Mouse (Mus musculus): ENCODE results near the gene Il17rc.

Gene Il17rc

DNA sequence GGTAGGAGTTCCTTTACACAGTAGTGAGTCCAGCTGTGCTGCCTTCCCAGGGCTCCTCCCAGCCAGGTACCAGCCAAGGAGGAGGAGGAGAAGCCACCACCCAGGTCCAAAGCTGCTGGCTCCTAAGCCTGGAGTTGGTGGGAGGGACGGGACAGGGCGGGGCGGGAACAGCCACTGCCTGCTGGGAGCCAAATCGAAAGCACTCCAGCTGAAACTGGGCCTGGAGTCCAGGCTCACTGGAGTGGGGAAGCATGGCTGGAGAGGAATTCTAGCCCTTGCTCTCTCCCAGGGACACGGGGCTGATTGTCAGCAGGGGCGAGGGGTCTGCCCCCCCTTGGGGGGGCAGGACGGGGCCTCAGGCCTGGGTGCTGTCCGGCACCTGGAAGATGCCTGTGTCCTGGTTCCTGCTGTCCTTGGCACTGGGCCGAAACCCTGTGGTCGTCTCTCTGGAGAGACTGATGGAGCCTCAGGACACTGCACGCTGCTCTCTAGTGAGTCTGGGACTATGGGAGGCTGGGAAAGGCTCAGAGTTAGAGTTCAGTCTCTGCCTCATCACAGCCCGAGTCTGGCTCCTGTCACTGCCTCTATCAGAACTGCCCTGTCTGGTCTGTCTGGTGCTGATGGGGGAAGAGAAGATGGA is at the start of gene Il17rc:
Gene Il17rc, plus strand, starts transcription at position 131 of the 640 bp plus-strand sequence.
- ChIA-PET CTCF (interaction anchor here (0.6 to 3.3 kb wide), 17 partner anchors 8 to 552 kb away, joined by 3 to 14 read pairs (median 3); partner anchors contain the start of genes Creld1 (in 1 of the 4) and Jagn1 (in 1 of the 4)), POLR2A (interaction anchor here (0.5 to 5.2 kb wide), 30 partner anchors 10 to 1280 kb away, joined by 3 to 49 read pairs (median 4); partner anchors contain the start of genes Creld1 (in 2 of the 4), Prrt3 (in 2 of the 4), Brpf1 (in 1 of the 4) and Camk1 (in 1 of the 4))

DNA sequence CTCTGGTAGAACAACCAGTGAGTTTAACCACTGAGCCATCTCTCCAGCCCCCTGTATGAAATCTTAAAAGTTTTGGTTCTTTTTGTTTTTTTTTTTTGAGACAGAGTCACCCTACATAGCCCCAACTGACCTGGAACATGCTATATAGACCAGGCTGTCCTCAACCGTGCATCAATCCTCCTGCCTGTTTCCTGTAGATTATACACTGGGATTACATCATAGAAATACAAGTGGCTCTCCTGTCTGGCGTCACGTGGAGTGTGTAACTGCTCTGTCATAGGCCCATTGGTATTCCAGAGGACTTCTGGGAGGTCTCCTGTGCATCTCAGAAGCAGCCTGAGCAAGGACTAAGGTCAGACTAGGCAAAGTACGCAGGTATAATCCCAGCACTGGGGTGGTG is 48.2 kb upstream of the Il17rc start:
- ChIA-PET CTCF (interaction anchor here in 2 of 4 experiments (0.6 to 1.2 kb wide), 4 partner anchors 18 to 238 kb away, joined by 3 to 4 read pairs (median 4); partner anchors contain the start of gene Ttll3 (in 1 of the 2)), POLR2A (interaction anchor here in 2 of 4 experiments (0.7 to 1.6 kb wide), 5 partner anchors 13 to 34 kb away, joined by 3 to 4 read pairs (median 3); partner anchors contain the start of gene Ttll3 (in 1 of the 2))

DNA sequence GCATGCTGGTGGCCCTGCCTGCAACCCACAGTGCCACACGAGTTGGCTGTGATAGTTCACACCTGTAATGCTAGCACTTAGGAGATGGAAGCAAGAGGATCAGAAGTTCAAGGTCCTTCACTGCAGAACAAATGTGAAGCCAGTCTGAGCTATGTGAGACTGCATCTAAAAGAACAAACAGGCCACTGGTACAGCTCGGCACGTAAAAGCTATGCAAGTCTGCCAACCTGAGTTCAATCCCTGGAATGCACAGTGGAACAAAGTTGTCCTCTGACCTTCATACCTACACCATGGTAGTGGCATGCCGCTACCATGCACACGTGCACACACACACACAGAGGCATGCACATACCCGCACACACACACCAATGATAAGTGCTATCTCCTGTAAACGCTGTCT is 47.0 kb upstream of the Il17rc start:
- ChIA-PET POLR2A (interaction anchor here in 2 of 4 experiments (0.9 to 1.6 kb wide), 7 partner anchors 14 to 57 kb away, joined by 3 to 4 read pairs (median 3); partner anchors contain the start of genes Jagn1 (in 1 of the 2) and Ttll3 (in 1 of the 2)), CTCF (interaction anchor here in 3 of 4 experiments (0.5 to 1.4 kb wide), 15 partner anchors 9 to 386 kb away, joined by 3 to 12 read pairs (median 4); partner anchors contain the start of genes Cidec (in 1 of the 3), Prrt3 (in 1 of the 3) and Ttll3 (in 1 of the 3))

DNA sequence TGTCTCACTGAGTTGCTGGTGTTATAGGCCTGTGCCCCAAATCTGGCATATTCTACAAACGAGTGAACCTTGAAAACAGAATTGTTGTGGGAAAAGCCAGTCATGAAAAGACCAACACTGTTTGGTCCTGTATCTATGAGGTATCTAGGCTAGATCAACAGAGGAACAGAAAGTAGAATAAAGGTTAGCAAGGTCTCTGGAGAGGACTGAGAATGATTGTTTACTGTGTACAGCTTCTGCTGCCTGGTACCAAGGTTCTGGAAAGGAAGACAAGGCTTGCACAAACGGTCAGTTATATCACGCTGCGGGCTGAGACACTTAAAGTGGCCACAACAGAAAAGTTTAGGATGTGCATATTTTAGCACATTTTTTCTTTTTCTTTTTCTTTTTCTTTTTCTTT is 44.5 kb upstream of the Il17rc start:
- POLR2A ChIA-PET = interaction anchor here in 3 of 4 experiments (0.5 to 2.3 kb wide), 11 partner anchors 8 to 388 kb away, joined by 3 to 8 read pairs (median 5); partner anchors contain the start of genes Rpusd3 (in 1 of the 3) and Ttll3 (in 1 of the 3)

DNA sequence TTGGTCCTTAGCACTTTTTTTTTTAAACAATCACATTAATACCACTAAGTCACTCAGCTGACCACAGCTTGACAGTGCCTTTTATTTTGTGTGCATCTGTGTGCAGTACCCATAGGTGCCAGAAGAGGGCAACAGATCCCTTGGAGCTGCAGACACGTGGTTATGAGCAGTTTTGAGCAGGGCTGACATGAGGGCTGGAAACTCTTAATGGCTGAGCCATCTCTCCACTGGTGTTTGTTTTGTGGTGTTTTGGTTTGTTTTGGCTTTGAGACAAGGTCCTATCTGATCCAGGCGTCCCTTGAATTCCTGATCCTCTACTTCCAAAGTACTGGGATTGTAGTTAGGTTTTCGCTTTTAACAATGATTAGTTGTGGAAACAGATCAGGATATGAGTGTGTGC is 43.8 kb upstream of the Il17rc start:
- ChIA-PET POLR2A (interaction anchor here in 3 of 4 experiments (0.5 to 2.3 kb wide), 16 partner anchors 8 to 389 kb away, joined by 3 to 8 read pairs (median 4); partner anchors contain the start of genes Rpusd3 (in 2 of the 3) and Ttll3 (in 1 of the 3)), CTCF (interaction anchor here (0.5 to 1.6 kb wide), 34 partner anchors 8 to 727 kb away, joined by 3 to 12 read pairs (median 4); partner anchors contain the start of genes Rpusd3 (in 3 of the 4), Jagn1 (in 2 of the 4), Cidec (in 1 of the 4) and Il17rc (in 1 of the 4))

More for the DNA sequence above, 44.5 kb upstream of the Il17rc start:
- CTCF ChIA-PET = interaction anchor here (0.5 to 1.6 kb wide), 28 partner anchors 8 to 294 kb away, joined by 3 to 12 read pairs (median 4); partner anchors contain the start of genes Rpusd3 (in 3 of the 4), Cidec (in 1 of the 4), Il17rc (in 1 of the 4) and Tatdn2 (in 1 of the 4)

DNA sequence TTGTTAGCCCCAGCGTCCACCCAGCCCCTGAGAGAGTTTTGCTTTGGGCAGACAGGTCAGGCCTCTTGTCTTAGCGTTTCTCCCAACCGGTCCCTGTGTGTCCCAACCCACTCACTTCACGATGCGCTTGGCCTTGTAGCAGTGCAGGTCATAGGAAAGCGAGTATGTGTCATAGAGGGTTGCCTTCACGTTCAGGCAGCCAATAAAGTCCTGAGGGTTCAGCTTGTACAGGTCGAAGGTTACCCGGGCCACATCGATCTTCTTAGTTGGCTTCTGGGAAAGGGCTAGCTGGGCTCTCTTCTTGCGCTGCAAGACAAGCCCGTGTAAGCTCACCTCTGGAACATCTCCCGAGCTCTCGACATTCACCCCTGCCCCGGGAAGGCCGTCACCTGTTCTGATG is 43.2 kb upstream of the Il17rc start:
- ChIA-PET POLR2A (interaction anchor here in 3 of 4 experiments (0.5 to 2.3 kb wide), 15 partner anchors 9 to 768 kb away, joined by 3 to 8 read pairs (median 4); partner anchors contain the start of gene Rpusd3 (in 2 of the 3)), CTCF (interaction anchor here (0.5 to 1.6 kb wide), 24 partner anchors 8 to 728 kb away, joined by 3 to 12 read pairs (median 4); partner anchors contain the start of genes Rpusd3 (in 3 of the 4), Jagn1 (in 2 of the 4), Cidec (in 1 of the 4) and Il17rc (in 1 of the 4))

DNA sequence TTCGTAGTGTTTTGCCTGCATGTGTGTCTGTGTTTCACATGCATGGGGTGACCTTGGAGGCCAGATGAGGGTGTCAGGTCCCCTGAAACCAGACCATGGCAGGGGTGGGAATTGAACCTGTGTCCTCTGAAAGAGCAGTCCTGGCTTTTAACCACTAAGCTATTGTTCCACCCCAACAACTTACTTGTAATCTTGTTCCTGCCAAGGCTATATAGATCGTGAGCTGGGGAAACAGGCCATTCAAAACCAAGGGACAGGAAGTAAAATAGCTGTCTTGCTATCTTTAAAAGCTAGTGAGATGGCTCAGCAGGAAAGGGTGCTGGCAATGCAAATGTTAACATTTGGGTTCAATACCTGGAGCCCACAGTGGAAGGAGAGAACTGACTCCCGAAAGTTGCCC is 41.3 kb upstream of the Il17rc start:
- ChIA-PET CTCF (interaction anchor here in 2 of 4 experiments (0.5 to 1.1 kb wide), 2 partner anchors 11 to 267 kb away, joined by 4 read pairs; partner anchors contain the start of gene Tatdn2 (in 1 of the 2)), POLR2A (interaction anchor here in 2 of 4 experiments (0.7 to 1.4 kb wide), 3 partner anchors 11 to 124 kb away, joined by 3 to 7 read pairs (median 3); partner anchors contain the start of genes Brpf1 (in 1 of the 2) and Rpusd3 (in 1 of the 2))

DNA sequence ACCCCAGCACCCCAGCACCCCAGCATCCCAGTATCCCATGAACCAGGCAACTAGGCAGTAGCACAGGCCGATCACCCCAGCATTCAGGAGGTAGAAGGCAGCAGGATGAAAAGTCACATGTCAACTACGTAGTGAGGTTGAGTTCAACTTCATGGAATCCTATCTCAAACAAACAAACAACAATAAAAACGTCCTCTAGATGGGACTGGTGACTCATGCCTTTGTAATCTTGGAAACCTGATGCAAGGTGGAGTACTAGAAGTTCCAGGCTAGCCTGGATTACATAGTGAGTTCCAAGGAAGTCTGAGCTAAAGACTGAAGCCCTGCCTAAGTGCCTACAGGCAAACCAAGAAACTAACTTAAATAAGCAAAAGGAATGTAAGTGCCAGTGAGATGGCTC is 40.4 kb upstream of the Il17rc start:
- POLR2A ChIA-PET = interaction anchor here in 3 of 4 experiments (0.6 to 2.0 kb wide), 11 partner anchors 10 to 354 kb away, joined by 3 to 10 read pairs (median 3); partner anchors contain the start of genes Jagn1 (in 1 of the 3), Prrt3 (in 1 of the 3) and Rpusd3 (in 1 of the 3)
- CTCF ChIA-PET = interaction anchor here in 2 of 4 experiments (0.7 to 1.7 kb wide), 4 partner anchors 10 to 69 kb away, joined by 3 to 4 read pairs (median 4); no protein-coding TSS in a partner anchor

DNA sequence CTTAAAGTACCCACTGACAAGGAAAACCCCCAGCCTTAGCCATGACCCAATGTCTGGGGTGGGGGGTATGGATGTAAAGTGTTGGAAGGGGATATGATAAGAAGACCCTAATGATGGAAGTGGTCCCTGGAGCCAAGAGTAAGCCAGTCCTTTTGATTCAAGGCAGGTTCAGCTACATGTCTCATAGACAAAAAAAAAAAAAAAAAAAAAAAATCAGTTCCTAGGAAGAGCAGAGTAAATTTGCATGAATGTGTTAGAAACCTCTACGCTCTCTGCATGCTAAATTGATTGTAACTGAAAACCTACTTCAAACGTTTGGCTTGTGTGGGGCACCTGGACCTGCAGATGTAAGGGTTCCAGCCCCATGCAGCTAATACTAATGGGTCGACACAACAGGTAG is 39.4 kb upstream of the Il17rc start:
- ChIA-PET CTCF (interaction anchor here in 1 of 4 experiments (1.7 kb wide), 1 partner anchor 9 kb away, joined by 4 read pairs; no protein-coding TSS in a partner anchor), POLR2A (interaction anchor here (0.6 to 2.7 kb wide), 12 partner anchors 11 to 180 kb away, joined by 3 to 10 read pairs (median 4); partner anchors contain the start of genes Jagn1 (in 1 of the 4), Prrt3 (in 1 of the 4) and Rpusd3 (in 1 of the 4))

DNA sequence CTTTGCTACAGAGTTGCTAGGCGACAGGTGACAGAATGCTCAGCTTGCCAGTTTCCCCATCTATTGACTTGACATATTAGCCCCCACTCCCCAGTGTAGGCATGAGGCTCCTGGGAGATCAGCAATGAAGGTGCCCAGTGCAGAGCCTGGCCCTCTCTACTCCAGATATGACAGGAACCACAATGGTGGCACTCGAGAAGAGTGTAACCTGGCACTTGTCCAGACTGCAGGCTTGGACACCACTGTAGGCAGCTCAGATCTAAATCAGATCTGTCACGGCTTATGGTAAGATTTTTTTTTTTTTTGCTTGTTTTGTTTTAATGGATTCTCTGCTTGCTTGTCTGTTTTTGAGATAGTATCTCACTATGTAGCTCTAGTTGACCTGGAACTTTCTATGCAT is 37.6 kb upstream of the Il17rc start:
- ChIA-PET CTCF (interaction anchor here in 3 of 4 experiments (0.6 to 1.3 kb wide), 5 partner anchors 33 to 643 kb away, joined by 3 to 4 read pairs (median 3); no protein-coding TSS in a partner anchor), POLR2A (interaction anchor here in 2 of 4 experiments (0.7 to 2.8 kb wide), 9 partner anchors 8 to 69 kb away, joined by 3 to 9 read pairs (median 5); partner anchors contain the start of genes Jagn1 (in 2 of the 2), Rpusd3 (in 2 of the 2) and Prrt3 (in 1 of the 2))

DNA sequence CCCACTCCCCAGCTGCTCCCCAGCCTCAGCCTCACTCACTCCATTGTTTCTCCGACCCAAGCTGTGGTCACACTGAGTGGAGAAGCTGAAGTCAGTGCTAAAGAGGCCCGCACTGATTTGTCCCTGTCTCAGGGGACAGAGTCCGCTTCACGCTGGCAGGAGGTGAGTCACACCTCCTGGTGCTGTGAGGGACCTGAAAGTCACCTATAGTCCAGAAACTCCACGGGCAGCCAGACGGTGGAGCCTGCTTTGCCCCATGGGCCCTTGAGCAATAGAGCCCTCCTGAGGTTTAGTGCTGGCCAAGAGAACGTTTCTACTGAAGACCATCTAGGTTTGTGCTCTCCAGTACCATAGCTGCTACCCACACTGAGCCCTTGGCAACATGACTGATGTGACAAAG is 36.5 kb upstream of the Il17rc start:
- CTCF ChIA-PET = interaction anchor here in 2 of 4 experiments (0.8 to 2.0 kb wide), 2 partner anchors 11 to 28 kb away, joined by 3 to 6 read pairs; no protein-coding TSS in a partner anchor
- POLR2A ChIA-PET = interaction anchor here in 3 of 4 experiments (0.6 to 2.8 kb wide), 6 partner anchors 7 to 266 kb away, joined by 3 to 9 read pairs (median 3); partner anchors contain the start of gene Jagn1 (in 2 of the 3)

DNA sequence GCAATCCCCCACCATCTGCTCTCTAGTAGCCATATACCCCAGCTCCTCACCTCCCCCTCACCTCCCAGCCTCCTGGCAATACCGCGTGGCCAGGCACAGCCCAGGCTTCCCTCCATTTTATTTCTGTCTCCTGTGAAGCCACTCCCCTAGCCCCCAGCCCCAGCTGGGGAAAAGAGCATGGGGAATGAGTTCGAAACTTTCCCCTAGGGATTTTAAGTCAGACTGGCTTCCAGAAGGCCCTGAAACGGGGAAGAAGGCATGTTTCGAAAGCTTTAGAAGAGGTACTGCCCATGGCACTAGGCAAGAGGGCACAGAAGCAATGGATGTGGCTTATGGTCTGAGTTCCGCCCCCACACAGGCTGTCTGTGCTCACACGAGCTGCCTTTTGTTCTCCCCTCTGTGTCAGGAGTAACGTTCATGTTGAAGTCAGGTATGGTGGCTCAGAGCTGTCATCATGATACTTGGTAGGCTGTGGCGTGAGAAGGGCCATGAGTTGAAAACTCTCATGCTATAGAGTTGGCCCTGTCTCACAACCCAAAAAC is 35.5 kb upstream of the Il17rc start, which contains the start of gene Cidec:
Gene Cidec, minus strand, starts transcription at position 97 of the 542 bp plus-strand sequence.
- POLR2A ChIA-PET = interaction anchor here in 3 of 4 experiments (0.6 to 2.8 kb wide), 5 partner anchors 8 to 366 kb away, joined by 3 to 9 read pairs (median 6); partner anchors contain the start of gene Jagn1 (in 1 of the 3)
- CTCF ChIA-PET = interaction anchor here (0.6 to 2.0 kb wide), 7 partner anchors 8 to 59 kb away, joined by 3 to 12 read pairs (median 5); partner anchors contain the start of genes Il17rc (in 1 of the 4) and Rpusd3 (in 1 of the 4)

DNA sequence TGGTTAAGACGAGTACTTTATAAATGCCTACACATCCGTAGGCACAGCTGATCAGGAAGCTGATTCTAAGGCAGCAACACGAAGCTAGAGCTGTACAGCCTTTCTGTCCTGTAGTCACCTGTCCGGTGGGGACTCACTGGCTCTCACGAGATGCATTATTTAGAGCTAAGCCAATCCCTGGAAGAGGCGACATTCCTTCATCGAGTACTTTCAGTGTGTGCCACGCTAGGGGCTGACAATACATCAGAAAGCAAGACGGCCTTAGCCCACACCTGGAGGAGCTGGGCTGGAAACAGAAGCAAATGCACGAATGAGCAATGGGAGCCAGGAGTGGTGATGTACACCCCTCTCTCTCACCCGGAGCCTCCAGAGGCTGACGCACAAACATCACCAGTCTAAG is 34.1 kb upstream of the Il17rc start:
- POLR2A ChIA-PET = interaction anchor here in 2 of 4 experiments (0.6 to 1.7 kb wide), 5 partner anchors 9 to 259 kb away, joined by 3 to 4 read pairs (median 3); partner anchors contain the start of gene Tatdn2 (in 1 of the 2)
- CTCF ChIA-PET = interaction anchor here in 1 of 4 experiments (1.2 to 1.9 kb wide), 2 partner anchors 10 to 57 kb away, joined by 5 read pairs; no protein-coding TSS in a partner anchor

DNA sequence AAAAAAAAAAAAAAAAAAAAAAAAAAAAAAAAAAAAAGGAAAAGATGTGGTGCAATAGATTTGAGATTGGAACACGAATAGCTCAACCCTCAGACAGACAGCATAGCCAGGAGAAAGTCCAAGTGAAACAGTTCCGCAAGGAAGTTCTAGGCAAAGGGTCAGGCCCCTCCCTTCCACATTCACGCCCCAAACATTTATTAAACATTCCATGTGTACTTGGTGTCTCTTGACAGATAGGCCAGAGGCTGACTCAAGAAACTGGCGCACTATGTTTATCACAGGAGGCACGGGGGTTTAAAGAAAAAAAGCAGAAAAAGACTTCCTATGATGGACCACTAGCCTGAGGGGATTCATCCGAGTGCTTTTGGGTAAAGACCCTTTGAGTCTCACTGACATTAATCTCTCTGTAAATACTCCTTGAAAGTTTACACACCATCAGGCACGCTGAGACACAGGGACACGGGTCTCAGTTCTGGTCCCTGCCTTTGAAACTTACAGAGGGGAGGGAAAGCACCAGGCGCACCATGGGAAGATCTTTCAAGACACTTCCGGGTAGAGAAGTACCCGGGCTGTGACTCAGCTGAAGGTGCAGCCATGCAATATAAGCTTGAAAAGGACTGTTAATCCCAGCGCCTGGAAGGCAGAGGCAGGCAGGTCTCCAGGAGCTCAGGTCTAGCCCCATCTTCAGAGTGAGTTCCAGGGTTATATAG is 32.4 kb upstream of the Il17rc start:
- ChIA-PET CTCF (interaction anchor here (0.6 to 2.4 kb wide), 11 partner anchors 12 to 1896 kb away, joined by 3 to 10 read pairs (median 4); partner anchors contain the start of gene Rpusd3 (in 1 of the 4)), POLR2A (interaction anchor here in 3 of 4 experiments (0.6 to 1.4 kb wide), 12 partner anchors 12 to 348 kb away, joined by 3 to 5 read pairs (median 3); partner anchors contain the start of gene Il17rc (in 1 of the 3))

DNA sequence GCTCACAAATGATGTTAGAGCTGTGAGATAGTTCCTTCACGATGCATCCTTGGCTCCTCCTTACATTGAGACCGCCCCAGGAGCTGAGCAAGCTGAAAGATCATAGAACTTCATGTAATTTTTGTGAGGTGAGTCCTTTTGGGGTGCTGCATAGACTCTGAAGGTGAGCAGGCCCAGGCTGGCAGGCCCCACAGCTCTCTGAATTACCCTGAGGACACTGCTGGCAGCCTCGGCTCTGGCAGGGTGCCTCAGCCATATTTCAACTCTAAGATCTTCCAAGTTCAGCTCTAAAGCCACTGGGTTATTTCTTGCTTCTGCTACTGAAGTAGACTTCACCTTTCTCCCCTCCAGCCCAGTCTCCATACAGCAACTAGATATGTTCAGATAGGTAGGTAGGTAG is 30.5 kb upstream of the Il17rc start:
- POLR2A ChIA-PET = interaction anchor here in 3 of 4 experiments (0.7 to 3.4 kb wide), 15 partner anchors 10 to 256 kb away, joined by 3 to 19 read pairs (median 3); partner anchors contain the start of genes Il17rc (in 2 of the 3), Tatdn2 (in 2 of the 3), Brk1 (in 1 of the 3) and Emc3 (in 1 of the 3)
- CTCF ChIA-PET = interaction anchor here (0.6 to 2.9 kb wide), 30 partner anchors 9 to 740 kb away, joined by 3 to 23 read pairs (median 4); partner anchors contain the start of genes Rpusd3 (in 2 of the 4), Brk1 (in 1 of the 4), Camk1 (in 1 of the 4) and Fancd2os (in 1 of the 4)
